Mouse (Mus musculus) neural tube, embryonic 13.5 days (tissue): Measurements from ENCODE around the gene Trpc4ap. TPM values are rescaled to one million over a fixed set of nuclear protein-coding genes. Genes with fewer than 3 reads are reported as not detected.
"Not testable (repeated sequence)": the region's sequence is repeated elsewhere in the genome, so short reads cannot be mapped to it uniquely, and the experiment has no call there.

ENCODE experiments used
- ATAC-seq: fragments of 200-750 bp; cut with Nextera tagmentation; 2 replicates; pipeline ENCODE4 v1.8.0; 2017; ENCODE audit warnings: low read depth, mild to moderate bottlenecking, moderate TSS enrichment, moderate library complexity
- H3K27ac ChIP-seq: fragments of 300-500 bp; sonication (generic); replicated peaks from 2 replicates; pipeline ENCODE4 v1.5.1; 2015; ENCODE audit warnings: moderate library complexity, mild to moderate bottlenecking, inconsistent platforms
- H3K27me3 ChIP-seq: fragments of 300-500 bp; sonication (generic); 2 replicates; pipeline ENCODE4 v1.6.1; 2015; ENCODE audit warnings: mild to moderate bottlenecking, inconsistent platforms
- H3K36me3 ChIP-seq: fragments of 300-500 bp; sonication (generic); 2 replicates; pipeline ENCODE4 v1.6.1; 2015; ENCODE audit warnings: mild to moderate bottlenecking, inconsistent platforms
- H3K4me1 ChIP-seq: fragments of 300-500 bp; sonication (generic); replicated peaks from 2 replicates; pipeline ENCODE4 v1.6.1; 2015; ENCODE audit warnings: inconsistent platforms
- H3K4me2 ChIP-seq: fragments of 300-500 bp; sonication (generic); 2 replicates; pipeline ENCODE4 v1.6.1; 2015; ENCODE audit warnings: inconsistent platforms, mild to moderate bottlenecking, moderate library complexity
- H3K4me3 ChIP-seq: fragments of 300-500 bp; sonication (generic); 2 replicates; pipeline ENCODE4 v1.5.1; 2015; ENCODE audit warnings: mild to moderate bottlenecking, inconsistent platforms
- H3K9ac ChIP-seq: fragments of 300-500 bp; sonication (generic); 2 replicates; pipeline ENCODE4 v1.6.1; 2015; ENCODE audit warnings: moderate library complexity, mild to moderate bottlenecking, inconsistent platforms
- H3K9me3 ChIP-seq: fragments of 300-500 bp; sonication (generic); 2 replicates; pipeline ENCODE4 v1.6.1; 2016; ENCODE audit warnings: inconsistent platforms
- WGBS: fragments of 180-500 bp; shearing (Covaris S2); methylation state at CpG from one replicate; pipeline ENCODE4 v1.1.7; 2015; 5-methylcytosine and 5-hydroxymethylcytosine counted together
- polyA plus RNA-seq: library from polyadenylated mRNA; unstranded; fragments of >200 nt; fragmentation: Nextera tagmentation; extraction: Ambion mirVana; gene quantifications from 2 replicates; pipeline ENCODE4 v1.2.1, GENCODE M21; 2015

Trpc4ap gene
- polyA plus RNA-seq, 1 experiment from 2014 or later: 166 TPM

DNA sequence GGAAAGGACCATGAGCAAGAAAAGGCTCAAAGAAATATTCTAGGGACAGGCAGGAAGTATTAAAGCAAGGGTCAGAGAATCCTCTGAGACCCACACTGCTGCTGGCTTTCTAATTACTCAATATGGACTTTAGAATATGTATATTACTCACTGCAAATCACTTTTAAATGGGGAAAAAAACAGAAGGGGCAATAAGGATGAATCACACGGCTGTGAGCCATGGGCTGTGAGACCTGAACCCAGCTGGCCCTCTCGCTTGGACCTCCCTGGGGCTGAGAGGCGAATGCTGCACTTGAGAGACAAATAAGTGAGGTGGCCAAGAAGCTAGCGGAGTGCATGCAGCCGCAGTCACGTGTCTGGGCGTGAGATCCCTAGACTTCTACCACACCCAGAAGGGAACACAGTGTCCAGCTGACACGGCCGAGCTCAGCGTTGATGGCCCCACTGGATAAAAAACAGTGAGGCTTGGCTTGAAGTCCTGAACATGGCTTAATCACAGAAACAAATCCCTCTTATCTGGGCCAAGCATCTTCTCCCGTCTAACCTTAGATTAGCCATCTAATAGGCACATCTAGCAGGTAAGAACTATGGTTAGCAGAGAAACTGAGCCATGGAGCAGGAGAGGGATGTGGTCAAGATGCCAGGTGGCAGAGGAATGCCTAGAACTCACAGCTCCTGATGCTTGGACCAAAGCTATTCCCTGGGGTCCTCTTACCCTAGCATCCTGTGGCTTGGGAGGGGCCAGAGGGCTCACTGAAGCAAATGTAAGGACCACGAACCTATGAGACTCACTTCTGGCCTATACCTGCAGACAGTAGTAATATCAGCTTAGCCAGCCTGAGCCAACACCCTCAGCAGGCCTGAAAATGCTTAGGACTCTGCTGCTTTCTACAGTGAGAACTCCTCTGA lies 25.2 kb upstream of the Trpc4ap start:
- 92% methylated on average over 12 of the region's 12 CpGs for WGBS
- no peaks in the 10 kb centered on the region for H3K27me3 ChIP-seq
- no peaks in the 10 kb centered on the region for H3K4me1 ChIP-seq
- H3K9me3 ChIP-seq: no peaks in the 10 kb centered on the region
- no peak overlapping the region for H3K4me2 ChIP-seq
- H3K4me3 ChIP-seq: no peak overlapping the region
- H3K27ac ChIP-seq: no peak overlapping the region
- no peak for ATAC-seq
- peaks cover 95% of the 10 kb centered on the region for H3K36me3 ChIP-seq
- H3K9ac ChIP-seq: no peak overlapping the region

DNA sequence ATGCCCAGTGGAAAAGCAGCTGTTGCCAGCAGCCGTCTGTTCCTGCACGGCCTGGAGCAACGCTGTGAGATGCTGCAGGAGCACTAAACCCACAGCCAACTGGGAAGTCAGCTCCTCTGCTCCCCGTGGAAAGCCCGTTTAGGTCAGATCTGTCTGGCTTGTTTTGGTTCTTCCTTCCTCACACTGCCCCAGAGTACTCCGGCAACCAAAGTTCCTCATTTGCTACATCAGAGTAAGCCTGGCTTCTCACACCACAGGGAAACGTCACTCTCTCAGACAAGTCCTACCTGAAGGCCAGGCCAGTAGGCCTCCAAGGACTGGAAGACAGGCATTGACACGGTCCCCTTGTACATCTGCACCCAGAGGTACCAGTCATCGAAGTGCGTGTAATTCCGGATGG lies 18.4 kb upstream of the Trpc4ap start:
- no peak overlapping the region for H3K27ac ChIP-seq
- H3K4me1 ChIP-seq: 0 out of 2 replicates have a peak, but pooled peaks cover 5% of the 10 kb centered on the region
- no peaks in the 10 kb centered on the region for H3K27me3 ChIP-seq
- H3K4me2 ChIP-seq: no peak overlapping the region
- no peak overlapping the region for H3K9ac ChIP-seq
- H3K9me3 ChIP-seq: no peaks in the 10 kb centered on the region
- peaks cover 92% of the 10 kb centered on the region for H3K36me3 ChIP-seq
- no peak for ATAC-seq
- 90% methylated on average over 11 of the region's 11 CpGs for WGBS
- H3K4me3 ChIP-seq: no peak overlapping the region

DNA sequence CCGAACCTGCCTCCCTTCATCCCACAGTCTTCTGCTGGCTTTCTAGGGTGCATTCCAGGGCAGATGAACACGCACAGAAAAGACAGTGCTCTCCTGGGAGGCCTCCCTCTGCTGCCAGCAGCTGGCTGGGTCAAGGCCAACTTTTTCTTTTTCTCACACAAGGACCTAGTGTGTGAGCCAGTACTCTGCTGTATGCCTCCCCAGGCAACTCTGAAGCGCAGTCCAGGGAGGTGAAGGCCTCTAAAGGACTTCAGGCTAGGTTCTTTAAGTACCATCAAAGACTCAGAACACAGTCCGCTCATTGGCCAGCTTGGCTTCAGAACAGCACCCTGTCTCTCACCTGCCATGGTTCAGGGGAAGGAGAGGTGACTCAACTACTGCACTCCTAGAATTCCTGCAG lies 15.1 kb upstream of the Trpc4ap start:
- peak; percentile 40; the same call in 1 of the 2 replicates for ATAC-seq
- H3K9me3 ChIP-seq: no peaks in the 10 kb centered on the region
- no peak overlapping the region for H3K27ac ChIP-seq
- no peak overlapping the region for H3K4me3 ChIP-seq
- H3K9ac ChIP-seq: no peak overlapping the region
- H3K36me3 ChIP-seq: peaks cover 87% of the 10 kb centered on the region
- H3K27me3 ChIP-seq: no peaks in the 10 kb centered on the region
- 71% methylated on average over 4 of the region's 4 CpGs for WGBS
- 0 out of 2 replicates have a peak, but pooled peaks cover 5% of the 10 kb centered on the region for H3K4me1 ChIP-seq
- H3K4me2 ChIP-seq: no peak overlapping the region

DNA sequence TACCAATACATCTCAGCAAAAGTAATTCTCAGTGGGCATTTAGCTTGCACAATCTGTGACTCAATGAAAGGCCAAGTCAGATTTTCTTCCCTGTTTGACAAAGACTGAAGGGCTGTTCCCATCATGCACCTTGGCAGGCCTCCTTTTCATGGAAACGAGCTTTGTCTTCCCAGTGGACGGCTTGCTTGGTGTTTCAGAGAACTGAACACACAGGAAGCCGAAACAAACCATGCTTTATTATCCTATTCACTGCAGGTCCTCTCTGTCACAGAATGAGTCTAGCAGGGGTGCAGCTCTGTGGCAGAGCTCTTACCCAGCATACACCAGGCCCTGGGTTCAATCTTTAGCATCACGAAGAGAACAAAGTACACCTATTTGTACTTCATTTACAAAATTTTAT lies 11.4 kb upstream of the Trpc4ap start:
- no peaks in the 10 kb centered on the region for H3K9me3 ChIP-seq
- WGBS: 19% methylated on average over 4 of the region's 4 CpGs
- H3K9ac ChIP-seq: no peak overlapping the region
- no peaks in the 10 kb centered on the region for H3K27me3 ChIP-seq
- H3K4me2 ChIP-seq: no peak overlapping the region
- peak overlapping the region; percentile 43; the same call in 1 of the 2 replicates for H3K27ac ChIP-seq
- H3K4me3 ChIP-seq: no peak overlapping the region
- ATAC-seq: no peak; the same call in 1 of the 2 replicates
- 0 out of 2 replicates have a peak, but pooled peaks cover 5% of the 10 kb centered on the region for H3K4me1 ChIP-seq
- H3K36me3 ChIP-seq: peaks cover 68% of the 10 kb centered on the region

DNA sequence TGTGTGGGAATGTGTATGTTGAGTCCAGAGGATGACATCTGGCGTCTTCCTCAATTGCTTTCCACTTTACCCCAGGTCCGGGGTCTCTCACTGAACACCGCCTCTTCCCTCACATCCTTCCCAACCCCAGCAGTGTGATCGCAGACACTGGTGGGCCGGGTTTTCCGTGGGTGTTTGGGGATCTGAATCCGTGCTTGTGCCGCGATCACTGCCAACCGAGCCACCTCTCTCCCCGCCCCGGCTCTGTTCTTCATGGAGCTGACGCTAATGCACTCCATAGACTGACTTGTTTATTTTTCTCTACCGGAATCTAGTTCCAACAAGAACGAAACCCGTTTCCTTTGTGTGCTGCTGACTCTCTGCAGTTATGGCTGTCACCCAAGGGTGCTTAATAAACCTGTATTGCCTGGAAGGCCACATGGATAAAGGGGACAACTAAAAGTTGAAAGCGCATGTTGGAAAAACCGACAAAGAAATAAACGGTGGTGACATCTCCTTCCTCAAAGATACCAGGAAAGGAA lies 9.3 kb upstream of the Trpc4ap start:
- Histone ChIP-seq H3K36me3 (peaks cover 50% of the 10 kb centered on the region), H3K9me3 (no peaks in the 10 kb centered on the region)
- ATAC-seq: no peak

DNA sequence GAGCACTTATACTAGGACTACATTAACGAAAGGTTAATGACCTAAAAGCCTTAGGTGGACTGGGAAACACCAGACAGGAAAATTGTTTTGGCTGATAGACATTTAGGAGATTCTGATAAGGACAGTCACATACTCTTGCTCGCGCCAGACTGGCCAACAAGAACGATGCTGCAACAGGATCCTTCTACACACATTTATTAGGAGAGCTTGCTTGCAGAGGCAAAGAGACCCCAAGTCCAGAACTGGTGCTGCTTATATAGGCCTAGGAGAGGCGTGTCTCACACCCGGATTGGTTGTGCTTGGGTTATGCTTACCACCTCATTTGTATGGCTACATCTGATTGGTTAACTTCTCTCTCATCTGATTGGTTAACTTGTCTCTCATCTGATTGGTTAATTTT lies 6.3 kb upstream of the Trpc4ap start:
- H3K4me1 ChIP-seq, H3K9me3 ChIP-seq, ATAC-seq, H3K4me2 ChIP-seq, H3K27me3 ChIP-seq, H3K27ac ChIP-seq, H3K4me3 ChIP-seq, H3K9ac ChIP-seq: not testable (repeated sequence)
- H3K36me3 ChIP-seq: peaks cover 24% of the 10 kb centered on the region
- 90% methylated on average over 6 of the region's 6 CpGs for WGBS

More for the DNA sequence above, 9.3 kb upstream of the Trpc4ap start:
- Histone ChIP-seq H3K4me3 (no peak overlapping the region), H3K27me3 (no peaks in the 10 kb centered on the region), H3K27ac (no peak overlapping the region), H3K4me1 (no peaks in the 10 kb centered on the region), H3K9ac (no peak overlapping the region), H3K4me2 (no peak overlapping the region)
- 91% methylated on average over 19 of the region's 19 CpGs for WGBS

DNA sequence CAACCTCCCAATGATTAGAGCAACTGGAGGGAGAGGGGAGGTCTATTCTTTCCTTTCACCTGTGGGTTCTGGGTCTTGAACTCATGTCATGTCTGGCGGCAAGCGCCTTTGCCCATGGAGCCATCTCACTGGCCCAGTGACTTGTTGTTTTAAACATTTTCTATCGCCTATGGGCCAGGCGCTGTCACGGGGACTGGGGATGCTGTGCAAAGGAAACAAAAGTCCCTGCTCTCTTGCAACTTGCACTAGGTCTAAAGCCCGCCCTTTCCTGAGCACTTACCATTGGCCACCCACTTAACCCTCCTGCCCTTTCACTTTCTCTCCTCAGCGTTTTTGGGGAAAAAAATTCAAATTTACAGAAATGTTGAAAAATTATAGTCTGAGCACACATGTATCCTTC lies 4.7 kb upstream of the Trpc4ap start:
- no peak for ATAC-seq
- Histone ChIP-seq H3K4me3 (no peak overlapping the region), H3K9ac (no peak overlapping the region), H3K4me2 (no peak overlapping the region), H3K36me3 (peaks cover 12% of the 10 kb centered on the region), H3K9me3 (no peaks in the 10 kb centered on the region), H3K27ac (no peak overlapping the region), H3K4me1 (no peaks in the 10 kb centered on the region), H3K27me3 (no peaks in the 10 kb centered on the region)
- 77% methylated on average over 7 of the region's 7 CpGs for WGBS

DNA sequence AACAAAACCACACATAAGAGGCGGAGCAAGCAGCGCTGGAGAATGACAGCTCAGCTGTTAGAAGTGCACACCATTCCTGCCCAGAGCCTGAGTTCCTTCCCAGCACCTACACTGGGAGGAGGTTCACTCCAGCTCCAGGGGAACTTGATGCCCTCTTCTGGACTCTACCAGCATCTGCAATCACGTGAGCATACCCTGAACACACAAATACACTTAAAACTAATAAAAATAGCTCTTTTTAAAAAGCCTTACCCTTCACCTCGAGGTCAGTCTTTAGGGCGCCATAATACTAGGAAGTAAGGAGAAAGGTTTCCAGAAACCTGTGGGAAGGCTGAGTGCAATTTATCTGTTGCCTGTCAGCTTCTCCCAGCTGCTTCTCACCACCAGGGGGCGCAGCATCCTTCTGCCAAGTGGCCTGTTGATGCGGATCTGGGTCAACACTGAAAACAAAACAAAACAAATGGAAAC lies 3.9 kb upstream of the Trpc4ap start:
- peaks cover 3% of the 10 kb centered on the region for H3K4me1 ChIP-seq
- no peak for ATAC-seq
- 21% methylated on average over 7 of the region's 7 CpGs for WGBS

DNA sequence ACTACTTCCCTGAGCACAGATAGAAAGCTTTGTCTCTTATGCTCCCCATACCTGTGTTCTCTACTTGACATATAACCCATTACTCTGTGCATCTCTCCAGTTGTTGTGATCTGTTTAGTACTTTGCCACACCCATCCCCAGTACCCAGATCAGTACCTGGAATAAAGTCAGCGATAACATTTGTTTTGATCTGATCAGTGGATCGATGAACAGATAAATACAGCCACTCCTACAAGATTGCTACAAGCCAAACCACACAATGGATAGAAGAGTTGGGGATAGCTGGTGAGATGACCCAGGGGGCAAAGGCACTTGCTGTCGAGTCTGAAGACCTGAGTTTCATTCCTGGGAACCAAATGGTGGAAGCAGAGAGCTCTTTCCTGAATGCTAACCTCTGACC lies 3.1 kb upstream of the Trpc4ap start:
- Histone ChIP-seq H3K27me3 (no peaks in the 10 kb centered on the region), H3K4me2 (no peak overlapping the region), H3K4me1 (peaks cover 11% of the 10 kb centered on the region), H3K9me3 (no peaks in the 10 kb centered on the region), H3K9ac (no peak overlapping the region), H3K4me3 (no peak overlapping the region), H3K27ac (no peak overlapping the region), H3K36me3 (no peaks in the 10 kb centered on the region)
- 75% methylated on average over 3 of the region's 3 CpGs for WGBS
- no peak for ATAC-seq

More for the DNA sequence above, 3.9 kb upstream of the Trpc4ap start:
- H3K9ac ChIP-seq: no peak overlapping the region
- H3K9me3 ChIP-seq: no peaks in the 10 kb centered on the region
- H3K27me3 ChIP-seq: no peaks in the 10 kb centered on the region
- no peak overlapping the region for H3K4me2 ChIP-seq
- H3K36me3 ChIP-seq: peaks cover 4% of the 10 kb centered on the region
- no peak overlapping the region for H3K27ac ChIP-seq
- no peak overlapping the region for H3K4me3 ChIP-seq

DNA sequence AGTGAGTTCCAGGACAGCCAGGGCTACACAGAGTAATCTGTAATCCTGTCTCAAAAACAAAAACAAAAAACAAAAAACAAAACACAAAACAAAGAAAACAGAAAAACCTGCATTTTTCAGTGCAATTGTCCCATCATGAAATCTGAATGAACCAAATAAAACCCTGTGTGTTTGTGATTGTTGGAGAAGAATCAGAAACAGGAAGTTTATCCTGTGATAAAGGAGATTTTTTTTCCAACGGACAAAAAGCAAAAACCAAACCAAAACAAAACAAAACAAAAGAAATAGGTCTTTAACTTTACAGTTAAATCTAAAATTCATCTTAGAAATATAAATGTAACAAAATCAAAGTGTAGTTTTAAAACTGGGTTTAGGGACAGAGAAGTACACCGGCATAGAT lies 2.4 kb upstream of the Trpc4ap start:
- peaks cover 19% of the 10 kb centered on the region for H3K4me1 ChIP-seq
- 79% methylated on average over 2 of the region's 2 CpGs for WGBS
- no peaks in the 10 kb centered on the region for H3K9me3 ChIP-seq
- H3K9ac ChIP-seq: no peak overlapping the region
- H3K27ac ChIP-seq: no peak overlapping the region
- H3K4me3 ChIP-seq: no peak overlapping the region
- no peak for ATAC-seq
- H3K4me2 ChIP-seq: no peak overlapping the region
- H3K27me3 ChIP-seq: no peaks in the 10 kb centered on the region
- no peaks in the 10 kb centered on the region for H3K36me3 ChIP-seq

DNA sequence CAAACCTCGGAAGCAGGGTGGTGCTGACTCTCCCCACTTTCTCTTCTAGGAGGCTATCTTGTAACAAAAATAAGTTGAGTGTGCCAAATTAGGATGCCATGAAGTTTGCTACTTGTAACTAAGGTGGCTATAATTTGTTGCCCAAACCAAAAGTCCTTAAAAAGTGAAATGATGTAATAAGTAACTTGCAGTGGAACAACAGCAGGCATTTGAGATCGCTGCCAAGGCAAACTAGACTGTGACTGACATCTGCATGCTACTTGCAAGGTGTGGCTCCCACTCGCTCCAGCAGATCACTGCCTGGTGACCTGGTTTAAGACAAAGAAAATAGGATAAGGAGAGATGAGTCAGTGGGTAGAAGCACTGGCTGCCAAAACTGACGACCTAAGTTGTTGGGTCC lies 952 bp upstream of the Trpc4ap start:
- H3K27me3 ChIP-seq: no peaks in the 10 kb centered on the region
- 78% methylated on average over 4 of the region's 4 CpGs for WGBS
- H3K4me3 ChIP-seq: no peak overlapping the region
- ATAC-seq: no peak
- H3K4me1 ChIP-seq: peaks cover 27% of the 10 kb centered on the region
- H3K9ac ChIP-seq: no peak overlapping the region
- no peak overlapping the region for H3K4me2 ChIP-seq
- H3K9me3 ChIP-seq: no peaks in the 10 kb centered on the region
- no peaks in the 10 kb centered on the region for H3K36me3 ChIP-seq
- H3K27ac ChIP-seq: no peak overlapping the region

DNA sequence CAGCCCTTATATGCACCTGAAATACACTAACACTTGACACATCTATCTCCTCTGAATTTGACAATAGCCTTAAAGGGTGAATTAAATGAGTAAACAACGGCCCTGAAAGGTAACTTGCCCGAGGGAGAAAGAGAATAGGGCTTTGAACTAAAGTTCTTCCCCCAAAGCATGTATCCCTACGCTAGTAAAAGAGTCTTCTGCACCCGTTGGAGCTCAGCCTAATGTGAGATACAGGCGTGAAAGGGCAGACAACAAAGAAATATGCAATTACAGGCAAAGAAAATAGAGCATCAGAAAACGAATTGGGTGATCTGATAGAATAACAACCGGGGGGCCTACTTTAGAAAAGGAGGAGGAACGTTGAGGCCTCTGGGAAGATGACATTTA lies 855 bp downstream of the Trpc4ap start:
- peak overlapping the region; percentile 94 for H3K4me3 ChIP-seq
- peak overlapping the region; percentile 94 for H3K4me2 ChIP-seq
- peaks cover 36% of the 10 kb centered on the region for H3K4me1 ChIP-seq
- WGBS: 2% methylated on average over 8 of the region's 8 CpGs
- H3K27ac ChIP-seq: peak overlapping the region; percentile 90
- no peak for ATAC-seq
- H3K9me3 ChIP-seq: no peaks in the 10 kb centered on the region
- no peaks in the 10 kb centered on the region for H3K27me3 ChIP-seq
- peaks cover 6% of the 10 kb centered on the region; the same call in 1 of the 2 replicates for H3K36me3 ChIP-seq
- peak overlapping the region; percentile 96 for H3K9ac ChIP-seq
